Mouse (Mus musculus) liver, embryonic 14.5 days (tissue): ENCODE results near the gene Rspo1.
A peak's percentile ranks its signal among the peaks of the same experiment; 100 is the strongest.

Experiments
- CTCF ChIP-seq: IDR thresholded peaks from 2 replicates; pipeline ENCODE4 v1.5.1; 2016; ENCODE audit warnings: antibody characterized with exemption, low read depth, control low read depth
- EP300 ChIP-seq: IDR thresholded peaks from 2 replicates; pipeline ENCODE4 v1.6.1; 2016; ENCODE audit warnings: antibody characterized with exemption, low read depth

DNA sequence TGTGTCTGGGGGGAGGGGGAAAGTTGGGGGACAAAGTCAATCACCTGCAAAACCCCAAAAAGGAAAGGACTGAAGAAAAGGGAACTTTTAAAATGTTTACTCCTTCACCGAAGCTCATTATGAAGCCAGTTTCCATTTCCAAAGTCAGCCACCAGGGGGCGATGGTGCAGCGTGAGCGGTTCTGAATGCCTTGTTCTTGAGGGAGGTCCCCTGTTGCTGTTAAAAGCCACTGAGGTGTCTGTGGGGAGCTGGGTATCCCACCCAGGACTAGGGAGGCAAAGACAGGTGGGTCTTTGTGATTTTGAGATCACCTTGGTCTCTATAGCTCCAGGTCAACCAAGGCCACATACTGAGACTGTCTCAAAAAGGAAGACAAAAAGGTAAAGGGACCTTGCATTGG, 43.2 kb upstream of the Rspo1 start:
- peak; percentile 96 for TF ChIP-seq CTCF
- no peak for TF ChIP-seq EP300
